Mouse (Mus musculus) spleen, adult 2 months (tissue): ENCODE measurements around the gene Rgmb. TPM values are rescaled to one million over a fixed set of nuclear protein-coding genes. Genes with fewer than 3 reads are reported as not detected.

Experiments
- DNase-seq, 2 experiments: peaks; one replicate each; pipeline versions ENCODE4 v3.0.0 to v3.0.0-alpha.2; 2012 to 2021; ENCODE audit warnings: low spot score in 2 of 2, low read depth in 1 of 2
- H3K27ac ChIP-seq: fragments of 200-500 bp; 2 replicates; pipeline ENCODE4 v1.5.1; 2012; ENCODE audit warnings: low read length, inconsistent platforms; ENCODE audit not compliant: insufficient read depth
- H3K27me3 ChIP-seq: fragments of 200-500 bp; 2 replicates; pipeline ENCODE4 v1.6.1; 2012; ENCODE audit warnings: mild to moderate bottlenecking, moderate library complexity, low read length, inconsistent platforms; ENCODE audit not compliant: control insufficient read depth, insufficient read depth
- H3K36me3 ChIP-seq: fragments of 200-500 bp; 2 replicates; pipeline ENCODE4 v1.6.1; 2012; ENCODE audit warnings: mild to moderate bottlenecking, low read length, inconsistent platforms; ENCODE audit not compliant: control insufficient read depth, insufficient read depth
- H3K4me1 ChIP-seq: fragments of 200-500 bp; 2 replicates; pipeline ENCODE4 v1.6.1; 2011; ENCODE audit warnings: inconsistent platforms; ENCODE audit not compliant: control insufficient read depth, insufficient read depth, insufficient read length
- H3K4me3 ChIP-seq: fragments of 200-500 bp; 2 replicates; pipeline ENCODE4 v1.5.1; 2011; ENCODE audit warnings: mild to moderate bottlenecking, inconsistent platforms; ENCODE audit not compliant: insufficient read depth, insufficient read length; ENCODE audit errors: extremely low read depth
- CTCF ChIP-seq: fragments of 200-500 bp; IDR thresholded peaks from 2 replicates; pipeline ENCODE4 v1.5.1; 2011; ENCODE audit warnings: mild to moderate bottlenecking, inconsistent platforms; ENCODE audit not compliant: insufficient read depth, insufficient read length, insufficient replicate concordance; ENCODE audit errors: extremely low read depth
- POLR2A ChIP-seq: fragments of 200-500 bp; IDR thresholded peaks from 2 replicates; pipeline ENCODE4 v1.6.1; 2011; ENCODE audit warnings: low read depth, low read length, inconsistent platforms
- WGBS: fragments of 180-500 bp; shearing (Covaris S2); methylation state at CpG from one replicate; pipeline ENCODE4 v1.1.7; 2018; 5-methylcytosine and 5-hydroxymethylcytosine counted together
- polyA plus RNA-seq: library from polyadenylated mRNA; depleted of rRNA; stranded (reverse); fragments of >200 nt; gene quantifications from 2 replicates; pipeline ENCODE4 v1.2.3, GENCODE M21; 2012; rRNA removed

The Rgmb gene
- 11.4 and 12.9 TPM in 2 replicates for polyA plus RNA-seq

GRCm38 (mm10) chr17:15830766-15831644, at the start of gene Rgmb:
TSS of gene Rgmb (minus strand) at chr17:15831039.
- no peak for DNase-seq
- Histone ChIP-seq H3K36me3 (no peaks in the 10 kb centered on the region), H3K4me3 (peak within 1 kb of the TSS; percentile 55; the same call in 1 of the 2 replicates), H3K27me3 (peaks cover 27% of the 10 kb centered on the region), H3K4me1 (peaks cover 8% of the 10 kb centered on the region; the same call in 1 of the 2 replicates), H3K27ac (no peak within 1 kb of the TSS)
- 5% methylated on average over 55 of the region's 55 CpGs for WGBS
- no peak for TF ChIP-seq POLR2A
- no peak for TF ChIP-seq CTCF

DNA sequence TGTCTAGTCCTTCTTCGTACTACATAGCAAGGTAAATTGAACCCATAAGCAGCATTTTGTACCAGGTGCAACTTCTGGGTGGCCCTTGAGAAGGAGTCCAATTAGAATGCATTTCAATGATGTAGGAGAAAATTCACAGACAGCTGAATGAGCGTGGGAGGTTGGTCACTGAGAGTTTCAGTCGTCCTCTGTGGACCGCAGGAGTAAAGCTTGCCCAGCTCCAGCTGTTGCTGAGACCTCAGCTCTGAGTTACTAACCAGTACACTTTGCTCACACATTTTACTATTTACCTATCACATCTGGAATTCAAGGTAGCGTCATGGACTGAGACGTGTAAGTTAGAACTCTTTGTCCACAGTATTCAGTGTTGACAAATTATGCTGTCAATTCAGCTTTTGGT, 43.9 kb upstream of the Rgmb start:
- Histone ChIP-seq H3K4me1 (no peaks in the 10 kb centered on the region), H3K36me3 (no peaks in the 10 kb centered on the region), H3K4me3 (no peak overlapping the region), H3K27me3 (no peaks in the 10 kb centered on the region), H3K27ac (no peak overlapping the region)
- 84% methylated on average over 6 of the region's 6 CpGs for WGBS
- no peak for TF ChIP-seq POLR2A
- no peak for TF ChIP-seq CTCF
- DNase-seq = no peak

DNA sequence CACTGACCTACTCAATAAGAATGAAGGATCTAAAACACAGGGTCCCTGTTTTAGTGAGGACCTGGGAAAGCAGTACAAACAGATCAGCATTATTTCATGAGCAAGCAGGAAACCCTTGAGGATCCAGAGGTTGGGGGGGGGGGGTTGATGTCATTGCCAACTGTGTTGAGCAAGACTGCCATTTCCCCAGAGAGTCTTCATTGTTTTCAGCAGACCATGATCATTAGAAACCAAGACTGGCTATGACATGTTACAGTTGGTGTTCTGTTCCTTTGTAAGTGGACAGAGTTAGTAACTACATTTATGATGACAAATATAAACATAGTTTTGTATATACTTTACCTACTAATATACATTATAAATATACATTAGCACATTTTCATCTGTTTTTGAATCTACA, 41.3 kb upstream of the Rgmb start:
- Histone ChIP-seq H3K4me1 (no peaks in the 10 kb centered on the region), H3K27me3 (no peaks in the 10 kb centered on the region), H3K36me3 (no peaks in the 10 kb centered on the region), H3K4me3 (no peak overlapping the region), H3K27ac (no peak overlapping the region)
- TF ChIP-seq POLR2A (no peak), CTCF (no peak)
- DNase-seq = no peak

GRCm38 (mm10) chr17:15865249-15865648, 34.4 kb upstream of the Rgmb start:
- TF ChIP-seq CTCF = no peak
- TF ChIP-seq POLR2A = no peak
- Histone ChIP-seq H3K4me3 (no peak overlapping the region), H3K4me1 (no peaks in the 10 kb centered on the region), H3K27ac (no peak overlapping the region), H3K27me3 (no peaks in the 10 kb centered on the region), H3K36me3 (no peaks in the 10 kb centered on the region)
- DNase-seq = no peak
- 94% methylated on average over 1 of the region's 1 CpGs for WGBS

DNA sequence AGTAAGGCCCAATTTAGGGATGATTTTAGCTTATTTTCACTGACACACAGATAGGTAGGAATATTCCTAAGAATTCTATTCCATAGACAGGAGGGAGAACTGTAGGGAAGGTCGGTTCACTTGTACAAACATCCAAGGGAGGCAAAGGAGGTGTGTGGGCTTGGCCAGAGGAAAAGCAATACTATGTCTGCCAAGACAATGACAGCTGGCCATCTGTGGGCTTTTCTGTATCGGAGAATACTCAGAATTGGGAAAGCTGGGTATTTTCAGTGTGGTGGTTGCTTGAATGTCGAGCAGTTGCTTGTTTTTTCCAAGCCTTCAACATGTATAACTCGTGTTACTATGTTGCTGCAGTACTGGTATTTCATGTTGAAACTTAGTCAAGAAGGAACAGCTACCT, 31.5 kb upstream of the Rgmb start:
- H3K27me3 ChIP-seq = no peaks in the 10 kb centered on the region
- no peak for TF ChIP-seq POLR2A
- TF ChIP-seq CTCF = no peak
- no peaks in the 10 kb centered on the region for H3K4me1 ChIP-seq
- WGBS = 69% methylated on average over 4 of the region's 4 CpGs
- no peak for DNase-seq
- H3K27ac ChIP-seq = no peak overlapping the region
- H3K36me3 ChIP-seq = no peaks in the 10 kb centered on the region
- H3K4me3 ChIP-seq = no peak overlapping the region

DNA sequence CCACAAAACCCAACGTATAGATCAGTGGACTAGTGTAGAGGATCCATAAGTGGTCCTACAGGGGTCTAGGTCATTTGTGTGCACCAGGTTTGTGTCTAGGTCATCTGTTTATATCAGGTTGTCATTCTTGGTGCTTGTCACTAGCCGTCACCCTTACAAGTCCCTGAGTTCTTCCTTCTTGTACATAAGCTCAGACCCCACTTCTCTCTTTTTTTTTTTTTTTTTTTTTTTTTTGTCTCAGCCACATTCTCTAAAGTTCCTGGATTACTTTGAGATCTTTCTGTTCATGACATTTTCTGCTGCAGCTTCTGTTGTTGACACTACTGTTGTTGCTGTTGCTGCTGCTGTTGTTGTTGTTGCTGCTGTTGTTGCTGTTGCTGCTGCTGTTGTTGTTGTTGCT, 22.3 kb upstream of the Rgmb start:
- Histone ChIP-seq H3K36me3 (no peaks in the 10 kb centered on the region), H3K4me3 (no peak overlapping the region), H3K4me1 (no peaks in the 10 kb centered on the region), H3K27ac (no peak overlapping the region), H3K27me3 (no peaks in the 10 kb centered on the region)
- TF ChIP-seq POLR2A (no peak), CTCF (no peak)
- 68% methylated on average over 2 of the region's 2 CpGs for WGBS
- DNase-seq = no peak

- WGBS = 69% methylated on average over 3 of the region's 3 CpGs
- Histone ChIP-seq H3K27me3 (no peaks in the 10 kb centered on the region), H3K36me3 (no peaks in the 10 kb centered on the region), H3K27ac (no peak overlapping the region), H3K4me3 (no peak overlapping the region), H3K4me1 (no peaks in the 10 kb centered on the region)
- DNase-seq = no peak
- TF ChIP-seq CTCF (no peak), POLR2A (no peak)
Observed at GRCm38 (mm10) chr17:15850544-15850943, 19.7 kb upstream of the Rgmb start.
